Mouse (Mus musculus) hindlimb bud, embryonic 11.5 days (tissue): ENCODE data around the gene Cdh23.

ENCODE experiments used
- DNase-seq: peaks from one replicate; pipeline ENCODE4 v3.0.0-alpha.2; 2012; ENCODE audit warnings: low read depth, low spot score; ENCODE audit errors: extremely low spot score

Gene Cdh23

DNA sequence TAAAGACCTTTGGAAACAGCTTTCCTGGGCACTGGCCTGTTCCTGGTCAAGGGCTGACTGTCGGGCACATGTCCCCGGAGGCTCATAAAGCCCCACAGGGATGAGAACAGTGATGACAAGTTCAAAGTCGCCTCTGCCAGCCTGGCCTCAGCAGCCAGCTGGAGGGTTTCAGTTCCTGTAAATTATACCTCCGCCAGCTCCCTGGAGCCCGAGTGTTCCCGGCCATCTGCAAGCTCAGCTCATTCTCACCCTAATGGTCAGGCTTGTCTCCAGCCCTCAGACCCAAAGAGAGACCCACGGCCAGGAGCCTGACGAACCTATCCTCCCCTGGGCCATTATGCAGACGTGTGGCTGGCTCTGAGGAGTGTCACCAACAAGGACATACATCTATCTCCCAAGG is 57.0 kb downstream of the Cdh23 start:
- DNase-seq: no peak

DNA sequence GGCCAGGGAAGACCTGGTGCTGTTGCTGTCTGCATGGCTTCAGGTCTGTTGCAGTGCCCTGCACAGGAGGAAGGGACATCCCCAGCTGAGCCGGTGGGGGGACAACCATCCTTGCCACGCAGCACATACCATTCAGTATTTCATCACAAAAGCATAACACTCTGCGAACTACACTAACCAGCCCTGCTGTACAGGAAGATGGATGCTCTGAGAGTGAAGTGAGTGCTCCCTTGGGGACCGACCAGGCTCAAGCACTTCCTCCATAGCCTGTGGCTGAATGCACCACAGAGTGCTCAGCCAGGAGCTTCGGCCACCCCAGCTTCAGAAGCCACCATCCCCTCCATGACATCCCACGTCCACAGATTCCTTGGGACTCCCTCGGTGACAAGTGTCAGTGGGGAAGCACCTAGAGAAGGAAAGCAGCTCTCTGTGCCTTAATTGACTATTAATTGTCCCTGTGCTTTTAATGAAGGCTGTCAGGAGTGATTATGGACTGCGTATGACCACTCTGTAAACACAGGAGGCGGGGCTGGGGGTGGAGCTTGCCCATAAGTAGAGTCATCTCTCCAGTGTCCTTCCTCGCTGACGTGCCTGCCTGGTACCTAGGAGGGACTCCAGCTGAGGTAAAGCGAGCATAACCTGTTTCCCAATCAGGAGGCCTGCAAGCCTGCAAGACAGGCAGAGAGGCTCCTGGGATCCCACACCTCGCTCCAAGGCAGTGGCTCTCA is 60.6 kb downstream of the Cdh23 start:
- DNase-seq: no peak

DNA sequence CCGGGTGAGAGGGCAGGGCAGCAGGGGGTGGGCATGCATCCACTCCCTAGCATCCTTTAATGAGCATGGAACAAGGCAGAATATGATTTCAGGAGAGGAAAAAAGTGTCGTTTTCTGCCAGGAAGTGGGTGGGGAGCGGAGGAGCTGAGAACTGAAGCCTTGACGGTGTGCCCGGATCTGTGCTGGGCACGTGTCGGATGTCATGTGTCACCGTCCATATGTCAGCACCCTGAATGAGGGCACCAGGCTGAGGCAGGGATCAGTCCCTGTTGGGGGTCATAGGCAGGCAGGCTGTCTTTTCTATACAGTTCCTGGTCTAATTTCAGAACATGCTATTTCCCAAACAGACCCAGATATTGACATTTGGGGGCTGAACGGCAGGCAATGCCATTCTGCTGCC is 61.9 kb downstream of the Cdh23 start:
- no peak for DNase-seq

DNA sequence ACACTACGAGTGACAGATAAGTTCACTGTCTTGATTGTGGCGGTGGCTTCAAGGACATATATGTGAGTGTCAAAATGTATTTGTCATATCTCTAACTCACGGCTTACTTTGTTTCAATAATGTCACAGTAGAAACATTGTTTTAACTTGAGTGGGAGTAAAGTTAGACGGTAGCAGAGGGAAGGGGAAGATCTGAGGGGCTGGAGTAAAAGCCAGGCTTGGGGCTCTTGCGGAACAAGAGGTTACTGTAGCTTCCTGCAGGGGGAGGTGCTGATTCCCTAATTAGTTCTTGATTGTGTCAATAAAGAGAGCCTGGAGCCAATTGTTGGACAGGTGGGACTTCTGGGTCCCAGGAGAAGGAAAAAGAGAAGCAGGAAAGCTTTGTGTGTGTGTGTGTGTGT is 70.2 kb downstream of the Cdh23 start:
- DNase-seq: no peak

DNA sequence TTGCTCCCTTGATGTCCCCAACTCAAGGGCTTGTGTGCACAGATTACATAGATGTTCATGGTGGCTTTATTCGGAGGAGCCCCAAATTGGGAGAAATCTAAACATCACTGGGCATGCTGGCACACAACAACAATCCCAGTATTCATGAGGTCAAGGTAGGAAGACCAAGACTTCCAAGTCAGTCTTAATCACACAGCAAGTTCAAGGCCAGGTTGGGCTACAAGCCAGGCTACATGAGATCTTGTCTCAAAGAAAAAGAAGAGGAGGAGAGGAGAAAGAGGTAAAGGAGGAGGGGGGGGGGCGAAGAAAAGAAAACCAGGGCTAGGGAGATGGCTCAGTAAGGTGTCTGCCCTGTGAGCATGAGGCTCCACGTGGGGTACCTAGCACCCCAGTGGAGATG is 70.8 kb downstream of the Cdh23 start:
- no peak for DNase-seq

DNA sequence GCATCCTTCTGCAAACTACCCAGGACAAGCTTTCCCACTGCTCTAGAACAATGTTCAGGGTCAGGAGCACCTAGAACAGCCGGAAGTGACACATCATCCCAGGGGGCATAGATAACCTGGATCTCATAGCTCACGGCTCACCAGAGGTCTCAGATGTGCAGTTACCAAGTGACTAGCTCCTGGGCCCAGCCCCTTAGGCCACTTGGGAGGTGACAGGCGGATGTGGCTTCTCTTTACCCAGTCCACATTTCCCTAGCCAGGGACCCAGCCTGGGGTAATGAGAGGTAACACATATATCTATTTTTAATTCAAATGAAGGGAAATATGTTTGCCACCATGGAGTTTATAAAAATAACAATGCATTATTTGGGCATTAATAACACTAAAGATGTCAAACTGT is 71.3 kb downstream of the Cdh23 start:
- no peak for DNase-seq

DNA sequence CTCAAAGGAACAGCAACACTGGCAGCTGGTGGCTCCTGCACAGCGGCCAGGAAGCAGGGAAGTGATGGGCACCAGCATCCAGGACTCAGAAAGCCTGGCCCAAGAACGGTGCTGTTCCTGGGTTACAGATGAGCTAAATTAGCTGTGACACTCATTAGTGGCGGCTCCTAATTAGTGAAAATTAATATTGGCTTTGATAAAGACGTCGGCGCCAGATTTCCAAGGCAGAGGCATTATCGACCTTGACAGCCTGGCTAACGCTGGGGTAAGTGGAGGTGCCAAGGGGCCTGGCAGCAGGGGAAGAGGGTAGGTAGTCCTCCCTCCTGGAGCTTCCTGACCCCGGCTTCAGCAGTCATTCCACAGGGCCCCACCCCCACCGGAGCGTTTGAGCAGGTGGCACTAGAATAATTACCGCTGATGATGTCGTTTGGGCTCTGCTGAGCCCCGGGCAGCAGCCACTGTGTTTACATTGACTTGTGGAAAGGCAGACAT is 72.0 kb downstream of the Cdh23 start:
- no peak for DNase-seq

DNA sequence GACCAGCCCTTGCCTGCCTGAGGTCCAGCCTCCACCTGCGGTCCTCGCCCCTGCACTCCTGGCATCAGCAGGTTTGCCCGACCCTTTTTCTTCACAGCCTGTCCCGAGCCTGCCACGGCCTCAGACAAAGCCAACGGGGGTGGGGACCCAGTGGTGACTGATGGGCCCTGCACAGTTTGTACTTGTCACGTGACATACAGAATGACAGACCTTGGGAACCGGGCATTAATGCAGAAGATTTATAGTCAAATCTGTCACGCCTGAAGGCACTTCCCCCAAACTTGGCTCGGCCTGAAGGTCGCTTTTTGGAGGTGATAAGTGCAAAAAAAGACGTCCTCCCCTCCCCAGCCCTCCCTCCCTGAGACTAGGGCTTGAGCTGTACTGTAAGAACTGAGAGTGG is 73.5 kb downstream of the Cdh23 start:
- no peak for DNase-seq

DNA sequence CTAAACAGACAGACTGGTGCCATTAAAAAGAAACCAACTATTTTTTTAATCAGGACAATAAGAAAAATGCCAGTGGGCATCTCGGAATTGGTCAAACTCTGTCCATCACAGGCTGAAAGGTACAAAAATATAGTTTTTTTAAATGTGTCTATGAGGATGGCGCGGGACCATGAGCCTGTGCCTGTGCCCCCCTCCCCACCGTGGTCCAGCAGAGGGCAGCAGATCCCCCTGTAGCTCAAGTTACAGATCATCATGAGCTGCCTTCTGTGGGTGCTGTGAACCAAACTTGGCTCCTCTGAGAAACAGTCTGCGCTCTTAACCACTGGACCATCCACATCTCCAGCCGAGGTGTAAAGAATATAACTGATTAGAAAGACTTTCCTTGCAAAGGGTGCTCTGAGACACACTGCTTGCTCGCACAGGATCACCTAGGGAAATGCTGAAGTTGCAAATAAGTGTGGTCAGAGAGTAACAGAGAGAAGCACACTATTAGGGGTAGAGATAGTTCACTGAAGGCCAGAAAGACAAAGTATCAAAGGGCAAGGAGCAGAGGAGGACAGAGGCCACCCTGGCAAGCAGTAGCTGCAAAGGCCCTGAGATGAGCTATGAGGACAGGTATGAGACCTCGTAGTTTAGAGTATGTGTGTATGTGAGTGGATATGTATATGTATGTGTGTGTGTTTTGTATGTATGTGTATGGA is 74.7 kb downstream of the Cdh23 start:
- no peak for DNase-seq

DNA sequence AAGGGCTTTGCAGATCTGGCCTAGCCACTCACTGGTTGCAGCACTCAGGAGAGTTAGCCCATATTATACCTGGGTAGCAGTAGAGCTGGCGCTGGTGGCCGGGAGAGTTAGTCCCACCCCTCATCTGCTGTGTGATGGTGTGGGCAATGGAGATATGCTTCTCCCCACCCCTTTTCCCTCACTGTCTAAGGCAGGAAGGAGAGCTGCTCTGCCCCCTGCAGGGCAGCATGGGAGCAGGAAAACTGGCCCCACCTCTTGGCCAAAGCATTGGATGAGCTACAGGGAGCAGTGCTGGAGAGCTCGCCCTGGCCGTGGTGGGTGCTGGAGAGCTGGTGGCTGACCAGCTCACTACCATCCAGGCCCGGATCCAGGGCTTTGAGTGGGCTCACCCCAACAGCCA is 80.4 kb downstream of the Cdh23 start:
- no peak for DNase-seq

DNA sequence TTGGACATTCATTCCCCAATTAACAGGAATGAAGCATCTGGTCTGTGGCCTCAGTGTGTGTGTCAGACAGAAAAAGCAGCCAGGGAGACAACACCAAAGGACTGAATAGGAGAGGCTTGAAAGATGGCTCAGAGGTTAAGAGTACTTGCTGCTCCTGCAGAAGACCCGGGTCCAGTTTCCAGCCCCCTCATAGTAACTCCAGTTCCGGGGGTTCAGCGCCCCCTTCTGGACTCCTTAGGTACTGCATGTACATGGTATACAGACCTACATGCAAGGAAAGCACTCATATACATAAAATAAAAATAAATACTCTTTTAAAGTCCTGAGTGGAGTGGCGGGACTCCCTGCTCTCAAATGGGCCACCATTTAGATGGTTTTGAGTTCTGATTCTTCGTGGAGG is 83.4 kb downstream of the Cdh23 start:
- DNase-seq: no peak

DNA sequence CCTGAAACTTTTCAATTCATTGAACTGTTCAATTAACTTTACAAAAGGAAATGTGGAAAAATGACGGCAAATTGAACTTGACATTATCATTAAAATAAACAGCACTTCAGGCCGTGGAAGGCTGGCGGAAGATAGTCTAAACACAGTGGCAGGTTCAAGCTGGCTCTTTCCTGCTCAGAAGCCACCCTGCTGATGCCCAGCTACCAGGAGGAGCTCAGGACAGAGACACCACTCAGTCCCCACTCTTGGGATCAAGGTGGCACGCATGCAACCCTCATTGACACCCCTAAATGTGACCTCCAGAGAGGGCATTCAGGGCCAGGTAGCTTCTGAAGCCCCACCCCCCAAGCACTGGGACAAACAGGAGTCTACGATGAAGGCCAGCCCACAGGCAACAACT is 89.1 kb downstream of the Cdh23 start:
- DNase-seq: no peak

DNA sequence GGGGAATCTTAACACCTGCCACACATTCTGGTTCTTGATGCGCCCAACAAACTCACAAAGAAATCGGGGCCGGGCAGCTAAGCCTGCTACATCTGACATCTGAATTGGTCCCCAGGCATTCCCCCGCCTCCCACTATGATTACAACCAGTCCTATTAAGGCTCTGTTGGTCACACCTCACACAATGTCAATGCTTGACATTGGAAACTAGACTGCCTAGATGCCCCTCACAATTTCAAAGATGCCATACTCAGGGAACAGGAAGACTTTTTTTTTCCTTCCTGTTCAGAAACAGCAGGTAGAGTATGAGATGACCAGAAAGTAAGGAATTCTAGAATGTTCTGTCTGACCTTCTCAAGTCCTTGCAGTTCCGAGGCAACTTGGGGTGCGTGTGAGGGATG is 89.6 kb downstream of the Cdh23 start:
- DNase-seq: no peak

DNA sequence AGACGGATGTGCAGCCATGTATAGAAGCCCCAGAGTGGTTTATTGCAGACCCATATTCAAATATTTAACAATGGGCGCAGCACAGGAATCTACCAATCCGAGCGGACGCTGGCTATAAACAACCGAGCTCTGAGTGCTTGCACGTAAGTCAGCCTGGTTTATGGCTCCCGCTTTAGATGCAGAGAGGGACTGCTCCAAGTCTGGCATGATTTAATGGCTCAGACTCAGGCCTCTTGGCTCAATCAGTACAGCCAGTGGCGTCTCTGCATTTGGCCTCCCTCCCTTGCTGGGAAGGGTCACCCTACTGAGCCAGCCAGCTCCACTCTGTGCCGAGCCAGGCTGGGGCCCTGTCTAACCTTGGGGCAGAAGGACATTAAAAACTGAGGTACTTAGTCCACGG is 94.1 kb downstream of the Cdh23 start:
- DNase-seq: no peak

DNA sequence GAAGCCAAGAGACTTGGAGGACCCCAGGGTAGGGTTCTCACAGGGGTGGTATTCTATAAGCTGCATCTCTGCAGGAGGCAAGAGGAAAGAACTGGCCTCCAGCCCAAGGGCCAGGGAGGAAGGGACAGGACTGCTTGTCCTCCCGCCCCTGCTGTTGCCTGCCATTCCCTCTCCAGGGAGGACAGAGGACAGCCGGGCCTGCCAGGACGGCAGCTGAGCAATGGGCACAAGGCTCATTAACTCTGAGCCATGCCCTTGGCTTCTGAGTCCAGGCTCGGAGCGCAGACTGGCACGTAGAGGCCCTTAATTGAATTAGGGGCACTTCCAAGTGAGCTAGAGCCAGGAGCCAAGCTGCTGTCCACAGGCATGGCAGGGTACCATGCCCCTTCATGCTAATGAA is 101.1 kb downstream of the Cdh23 start:
- no peak for DNase-seq

DNA sequence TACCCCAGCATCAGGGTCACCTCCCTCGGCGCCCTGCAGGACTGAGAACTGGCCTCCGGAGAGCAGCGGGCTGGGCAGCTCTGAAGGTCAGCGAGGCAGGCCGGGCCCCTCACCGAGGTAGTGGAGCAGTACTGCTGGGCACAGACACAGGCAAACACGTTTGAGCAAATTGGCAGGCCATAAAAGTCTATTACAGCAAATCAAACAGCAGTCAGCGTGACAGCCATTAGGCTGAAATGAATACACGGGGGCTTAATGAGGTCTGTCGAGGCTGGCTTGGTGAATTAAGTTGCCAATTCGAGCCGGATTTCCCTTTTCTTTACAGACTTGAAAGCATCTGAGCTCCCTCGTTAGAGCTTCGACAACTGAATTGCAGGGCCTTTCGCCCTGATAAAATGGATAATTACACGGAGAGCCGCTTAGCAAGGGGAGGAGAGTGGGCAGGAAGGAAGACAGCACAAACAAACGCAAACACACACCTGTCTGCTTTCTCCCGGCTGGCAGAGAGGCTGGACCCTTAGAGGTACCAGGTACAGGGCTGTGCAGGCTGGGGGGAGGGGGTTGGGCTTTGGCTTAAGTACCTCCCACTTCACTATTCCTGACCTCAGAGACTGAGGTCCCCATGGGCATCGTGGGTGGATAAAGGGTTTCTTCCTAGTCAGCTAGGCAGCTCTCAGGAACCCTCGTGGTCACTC is 103.3 kb downstream of the Cdh23 start:
- peak; percentile 44 for DNase-seq

DNA sequence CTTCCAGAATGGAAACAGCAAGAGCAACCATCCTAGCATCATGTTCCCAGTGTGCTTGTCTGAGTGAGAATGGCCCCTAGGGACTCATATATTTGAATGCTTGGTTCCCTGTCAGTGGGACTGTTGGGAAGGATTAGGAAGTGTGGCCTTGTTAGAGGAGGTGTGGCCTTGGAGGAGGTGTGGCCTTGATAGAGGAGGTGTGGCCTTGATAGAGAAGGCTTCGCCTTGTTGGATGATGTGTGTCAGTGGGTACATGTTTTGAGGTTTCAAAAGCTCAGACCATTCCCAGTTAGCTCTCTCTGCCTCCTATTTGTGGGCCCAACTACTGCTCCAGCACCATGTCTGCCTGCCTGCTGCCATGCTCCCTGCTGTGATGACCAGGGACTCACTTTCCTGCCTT is 105.0 kb downstream of the Cdh23 start:
- DNase-seq: no peak

DNA sequence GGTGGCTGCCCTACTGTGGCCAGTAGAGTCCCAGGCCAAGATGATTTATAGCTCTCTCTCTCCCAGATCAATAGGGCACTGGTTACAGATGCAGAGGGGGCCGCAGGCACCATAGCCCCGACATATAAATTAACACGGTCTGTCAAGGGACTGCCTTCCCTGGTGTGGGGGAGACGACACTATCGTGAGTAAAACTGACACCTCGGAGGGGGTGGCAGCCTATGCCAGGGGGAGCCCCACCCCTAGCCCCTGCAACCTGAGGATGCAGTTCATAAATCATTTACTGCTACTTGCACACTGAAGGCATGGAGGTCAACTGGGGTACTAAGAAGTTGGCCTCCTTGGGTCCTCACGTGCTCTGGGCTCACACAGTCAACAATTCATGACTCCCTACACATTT is 106.0 kb downstream of the Cdh23 start:
- DNase-seq: no peak

DNA sequence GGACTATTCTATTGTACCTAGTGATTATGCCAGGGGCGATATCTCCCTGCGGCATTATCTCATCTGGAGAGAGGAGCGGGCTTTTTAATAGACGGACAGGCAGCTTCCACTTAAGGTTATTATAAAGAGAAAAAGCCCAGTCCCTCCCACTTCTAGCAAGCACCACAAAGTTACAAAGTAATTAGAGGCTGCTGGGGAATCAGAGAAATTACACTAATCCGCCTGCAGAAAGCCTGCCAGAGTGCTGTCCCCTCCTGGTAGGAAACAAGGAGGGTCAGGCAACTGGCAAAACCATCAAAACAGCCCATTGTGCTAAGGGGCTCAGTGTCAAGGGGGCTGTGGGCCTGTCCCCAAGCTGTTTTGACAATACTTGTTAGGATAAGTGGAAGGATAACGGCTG is 110.6 kb downstream of the Cdh23 start:
- no peak for DNase-seq

DNA sequence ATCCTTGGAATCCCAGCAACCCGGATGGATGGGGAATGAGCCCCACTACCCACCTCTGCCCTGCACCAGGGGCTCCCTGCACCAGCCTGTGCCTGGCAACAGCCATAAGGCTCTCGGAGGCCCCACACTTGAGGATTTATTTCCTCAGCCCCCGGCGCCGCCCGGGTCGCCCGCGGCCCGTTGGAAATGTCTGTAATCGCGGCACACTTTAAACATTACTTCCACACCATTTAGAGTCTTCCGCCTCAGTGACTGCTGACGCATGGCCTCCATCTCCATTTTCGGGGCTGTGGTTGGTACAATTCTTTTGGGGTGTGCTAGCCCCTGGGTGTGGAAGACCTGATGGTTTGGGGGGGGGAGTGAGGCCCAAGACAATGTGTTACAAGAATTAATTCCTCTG is 113.3 kb downstream of the Cdh23 start:
- no peak for DNase-seq

DNA sequence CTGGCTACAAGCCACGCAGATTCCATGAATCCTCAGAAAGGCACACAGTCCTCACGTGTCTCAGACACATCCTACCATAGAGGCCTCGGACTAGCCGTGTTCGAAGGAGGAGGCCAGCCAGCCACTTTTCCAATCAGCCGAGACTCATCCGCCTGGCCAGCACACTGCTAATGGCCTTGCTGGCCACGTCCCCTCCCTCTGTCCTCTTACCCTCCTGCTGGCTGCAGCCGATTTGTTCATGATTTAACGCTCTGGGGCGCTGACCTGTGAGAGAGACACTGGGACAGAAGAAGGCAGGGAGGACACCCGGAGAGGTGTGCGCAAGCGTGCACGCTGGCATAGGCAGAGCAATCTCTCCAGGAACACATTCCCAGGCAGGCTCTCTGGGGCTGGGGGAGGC is 115.6 kb downstream of the Cdh23 start:
- DNase-seq: no peak
